Mouse (Mus musculus): ENCODE data around the gene Tomm5. TPM values are rescaled to one million over a fixed set of nuclear protein-coding genes. Genes with fewer than 3 reads are reported as not detected.
"Not testable (repeated sequence)": the region's sequence is repeated elsewhere in the genome, so short reads cannot be mapped to it uniquely, and the experiment has no call there.

The Tomm5 gene
- polyA plus RNA-seq, 1 experiment from 2014 or later = 276 TPM

- ATAC-seq; H3K4me1 ChIP-seq; H3K27ac ChIP-seq; H3K9ac ChIP-seq; H3K4me2 ChIP-seq; H3K9me3 ChIP-seq (replicated peaks); H3K27me3 ChIP-seq (replicated peaks); H3K4me3 ChIP-seq: not testable (repeated sequence)
- peaks cover 30% of the 10 kb centered on the region for H3K36me3 ChIP-seq
- 74% methylated on average over 1 of the region's 1 CpGs for WGBS (ENCODE audit: insufficient replicate concordance)
Measured at GRCm38 (mm10) chr4:45063836-45064235, 44.1 kb downstream of the Tomm5 start.

- Histone ChIP-seq H3K27me3 (replicated peaks) (no peaks in the 10 kb centered on the region), H3K36me3 (peaks cover 39% of the 10 kb centered on the region), H3K9ac (no peak overlapping the region), H3K27ac (no peak overlapping the region), H3K4me1 (0 out of 2 replicates have a peak, but pooled peaks cover 3% of the 10 kb centered on the region), H3K9me3 (replicated peaks) (no peaks in the 10 kb centered on the region), H3K4me2 (no peak overlapping the region), H3K4me3 (no peak overlapping the region)
- no peak for ATAC-seq
- WGBS (ENCODE audit: insufficient replicate concordance) = 66% methylated on average over 8 of the region's 8 CpGs
Measured at GRCm38 (mm10) chr4:45055451-45055850, 52.5 kb downstream of the Tomm5 start.

Other genes starting within 250 kb of the Tomm5 start
- 94.2 and 98.6 TPM in 2 replicates for gene Grhpr, start 126.7 kb downstream of the Tomm5 start, polyA plus RNA-seq (2016; fragmentation: Nextera tagmentation; extraction: Ambion mirVana)
- gene Zbtb5, start 95.7 kb downstream of the Tomm5 start, polyA plus RNA-seq (2016; fragmentation: Nextera tagmentation; extraction: Ambion mirVana) = 8.3 TPM in 2 replicates
- 40.7 and 44.9 TPM in 2 replicates for gene Polr1e, start 89.5 kb downstream of the Tomm5 start, polyA plus RNA-seq (2016; fragmentation: Nextera tagmentation; extraction: Ambion mirVana)
- gene Fbxo10, start 23.5 kb downstream of the Tomm5 start, polyA plus RNA-seq (2016; fragmentation: Nextera tagmentation; extraction: Ambion mirVana) = 6.7 and 6.8 TPM in 2 replicates
- gene Frmpd1, start 76.8 kb upstream of the Tomm5 start, polyA plus RNA-seq (2016; fragmentation: Nextera tagmentation; extraction: Ambion mirVana) = 0.27 and 0.38 TPM in 2 replicates
- gene Trmt10b, start 189.0 kb upstream of the Tomm5 start, polyA plus RNA-seq (2016; fragmentation: Nextera tagmentation; extraction: Ambion mirVana) = 8.7 and 8.8 TPM in 2 replicates
- 11.4 and 11.6 TPM in 2 replicates for gene Dcaf10, start 234.0 kb upstream of the Tomm5 start, polyA plus RNA-seq (2016; fragmentation: Nextera tagmentation; extraction: Ambion mirVana)
- 90.7 and 92.0 TPM in 2 replicates for gene Exosc3, start 234.6 kb upstream of the Tomm5 start, polyA plus RNA-seq (2016; fragmentation: Nextera tagmentation; extraction: Ambion mirVana)